Mouse (Mus musculus) hematopoietic stem cell, adult 5-6 weeks (primary cell): ENCODE results near the gene Lad1. TPM values are rescaled to one million over a fixed set of nuclear protein-coding genes. Genes with fewer than 3 reads are reported as not detected.

Source experiments
- ATAC-seq, 2 experiments: fragments of 125-278 bp in 1 of 2; replicated peaks in 1 of 2; 2 replicates each; pipeline ENCODE4 v1.8.0; 2016 to 2017; ENCODE audit warnings: inconsistent platforms in 2 of 2, mild to moderate bottlenecking in 2 of 2, moderate number of reproducible peaks in 2 of 2, low read depth in 1 of 2, moderate TSS enrichment in 1 of 2; ENCODE audit not compliant: low FRiP score in 2 of 2, poor library complexity in 2 of 2, severe bottlenecking in 2 of 2, insufficient read depth in 1 of 2, low TSS enrichment in 1 of 2
- total RNA-seq: library from RNA; stranded (forward); fragments of 172-1452, 232-1000 nt; gene quantifications from 2 replicates; pipeline ENCODE4 v1.2.3, GENCODE M21; 2017

The Lad1 gene
- total RNA-seq, 1 experiment from 2014 or later, result not detected

DNA sequence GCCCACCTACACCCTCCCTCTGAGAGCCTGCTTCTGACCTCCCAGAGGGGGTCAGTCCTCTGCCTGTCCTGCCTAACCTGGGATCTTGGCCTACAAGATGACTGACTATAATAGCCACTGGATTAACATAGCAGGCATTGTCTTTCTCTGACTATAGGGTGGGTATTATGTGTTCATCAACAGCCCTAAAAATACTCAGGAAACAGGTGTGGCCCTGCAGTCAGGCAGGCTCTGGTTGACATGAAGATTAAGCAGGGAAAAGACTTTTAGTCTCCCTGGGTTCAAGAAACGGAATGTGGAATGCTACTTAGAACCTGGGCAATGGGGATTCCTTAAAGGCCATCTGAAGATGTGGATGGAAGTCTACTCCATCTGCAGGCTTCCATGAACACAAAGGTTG is 19.9 kb upstream of the Lad1 start:
- no peak for ATAC-seq

DNA sequence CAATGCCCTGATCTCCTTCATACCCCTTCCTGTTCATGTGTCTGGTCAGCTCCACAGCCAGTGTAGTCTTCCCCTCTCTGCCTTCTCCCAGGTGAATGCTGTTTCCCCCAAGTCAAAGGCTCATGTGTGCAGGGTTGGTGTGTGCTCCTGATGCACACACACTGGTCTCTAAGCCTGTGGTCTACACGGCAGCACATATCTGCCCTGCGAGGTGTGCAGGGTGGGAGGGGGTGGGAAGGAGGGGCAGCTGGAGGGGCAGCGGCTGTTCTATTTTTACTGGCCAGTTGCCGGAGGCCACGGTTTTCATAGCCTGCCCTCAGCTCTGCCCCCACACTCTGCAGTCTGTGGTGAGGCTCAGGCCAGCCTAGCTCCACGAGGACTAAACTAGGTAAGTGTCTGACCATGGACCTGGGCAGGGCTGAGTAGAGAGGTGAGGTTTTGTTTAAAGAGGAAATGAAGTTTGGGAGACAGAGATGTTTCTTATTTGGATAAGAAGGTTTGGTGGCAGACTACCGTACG is 19.2 kb upstream of the Lad1 start:
- no peak for ATAC-seq

DNA sequence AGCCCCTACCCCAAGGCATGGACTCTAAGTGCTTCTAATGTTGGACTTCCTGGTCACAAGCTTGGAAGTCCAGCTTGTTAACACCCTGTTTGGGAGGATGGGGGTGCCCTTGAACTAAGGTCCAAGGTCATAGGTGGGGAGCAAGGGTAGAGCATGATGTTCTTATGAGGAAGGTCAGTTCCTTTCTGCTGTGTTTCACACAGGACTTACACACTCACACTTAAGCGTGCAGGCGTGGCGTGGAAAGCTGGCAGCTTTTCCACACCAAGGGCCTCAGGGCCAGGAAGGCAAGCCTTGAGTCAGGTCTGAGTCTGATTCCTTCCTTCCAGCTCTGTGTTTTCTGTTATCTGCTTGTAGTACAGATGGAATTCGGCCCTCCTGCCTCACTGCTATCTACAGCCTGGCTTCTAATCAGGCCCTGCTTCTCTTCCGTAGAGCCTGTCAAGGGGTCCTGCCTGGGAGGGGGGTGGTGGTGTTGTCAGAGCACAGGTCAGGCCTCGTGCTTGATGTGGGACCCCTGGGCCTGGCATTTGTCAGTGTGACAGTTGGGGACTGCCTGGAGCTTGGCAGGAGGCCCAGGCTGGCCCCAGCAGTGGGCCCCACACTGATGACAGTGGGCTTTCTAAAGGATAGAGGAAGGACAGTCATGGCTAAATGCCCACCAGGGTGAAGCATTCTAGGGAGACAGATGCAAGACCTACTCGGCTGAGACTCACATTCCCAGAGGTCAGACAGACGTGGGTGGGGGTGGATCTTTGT is 18.0 kb upstream of the Lad1 start:
- no peak for ATAC-seq

DNA sequence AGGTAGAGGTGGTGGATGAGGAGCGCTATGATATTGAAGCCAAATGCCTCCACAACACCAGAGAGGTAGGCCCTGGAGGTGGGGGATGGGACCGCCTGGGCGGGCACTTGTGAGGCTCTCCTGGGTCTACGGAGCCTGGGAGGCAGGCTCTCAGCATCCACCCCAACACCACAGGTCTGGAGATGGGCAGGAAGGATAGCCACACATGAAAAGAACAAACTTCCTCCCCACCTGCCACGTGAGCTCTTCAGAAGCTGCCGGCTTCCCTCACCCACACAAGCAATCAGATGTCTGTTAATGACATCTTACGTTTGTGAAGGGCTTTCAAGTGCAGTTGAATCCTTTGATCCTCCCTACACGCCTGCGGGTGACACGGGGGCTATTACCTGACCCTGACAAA is 10.9 kb upstream of the Lad1 start:
- ATAC-seq, result no peak

DNA sequence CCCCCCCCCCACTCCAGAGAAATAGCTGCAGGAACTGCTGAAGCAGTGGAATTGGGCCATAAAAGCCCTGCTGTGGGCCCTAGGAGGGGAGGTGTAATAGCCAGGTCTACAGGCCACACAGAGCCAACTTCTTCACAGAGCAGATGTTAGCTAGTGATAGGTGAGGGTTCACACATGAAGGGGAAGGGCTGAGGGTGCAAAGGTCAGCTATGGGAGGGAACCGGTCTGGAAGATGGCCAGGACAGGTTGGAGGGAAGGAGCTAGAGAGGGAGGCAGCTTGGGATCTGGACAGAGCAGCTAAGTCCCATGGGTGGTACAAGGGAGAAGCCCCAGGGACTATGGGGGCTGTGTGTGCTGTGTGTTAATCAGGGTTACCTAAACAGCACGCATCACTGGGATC is 8.2 kb upstream of the Lad1 start:
- no peak for ATAC-seq

DNA sequence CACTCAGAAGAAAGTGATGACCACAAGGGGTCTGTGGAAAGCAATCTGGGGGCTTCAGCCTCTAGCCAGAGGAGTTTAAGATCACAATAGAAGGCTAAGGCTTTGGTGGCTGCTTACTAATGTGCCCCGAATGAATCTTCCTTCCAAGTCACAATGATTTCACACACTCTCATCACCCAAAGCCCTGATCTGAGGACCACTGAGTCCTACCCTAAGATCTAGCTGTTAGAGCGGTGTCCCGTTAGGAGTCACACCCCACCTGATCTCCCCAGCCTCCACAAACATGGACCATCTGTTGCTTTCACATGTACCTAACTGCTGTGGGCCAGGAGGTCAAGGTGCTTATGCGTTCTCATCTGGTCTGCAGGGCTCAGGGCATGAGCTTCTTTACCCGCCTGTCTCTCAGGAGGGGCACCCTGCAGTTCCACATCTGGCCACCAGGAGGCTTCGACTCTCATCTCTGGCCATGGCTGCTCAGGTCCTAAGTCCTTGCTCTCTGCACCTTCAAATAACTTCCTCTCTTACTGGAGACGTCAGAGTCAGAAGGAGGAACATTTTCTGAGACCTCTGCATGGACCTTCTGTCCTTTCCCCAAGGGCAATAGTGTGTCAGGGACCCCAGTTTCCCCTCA is 7.3 kb upstream of the Lad1 start:
- peak; percentile 81 to 83 for ATAC-seq

DNA sequence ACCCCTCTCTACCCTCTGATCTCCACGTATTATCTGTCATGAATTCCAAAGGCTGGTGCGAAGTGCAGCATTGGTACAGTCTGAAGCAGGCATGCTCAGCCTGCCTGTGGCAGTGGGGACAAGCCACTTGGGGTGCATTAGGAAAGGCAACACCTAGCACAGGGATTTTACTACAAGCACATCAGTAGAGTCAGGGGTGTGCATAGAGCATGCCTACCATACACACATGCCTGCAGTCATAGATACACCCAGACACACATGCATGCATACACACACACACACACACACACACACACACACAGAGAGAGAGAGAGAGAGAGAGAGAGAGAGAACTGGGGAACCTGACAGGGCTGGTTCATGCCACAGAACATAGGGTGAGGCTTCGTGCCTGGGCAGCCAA is 6.2 kb upstream of the Lad1 start:
- no peak for ATAC-seq

DNA sequence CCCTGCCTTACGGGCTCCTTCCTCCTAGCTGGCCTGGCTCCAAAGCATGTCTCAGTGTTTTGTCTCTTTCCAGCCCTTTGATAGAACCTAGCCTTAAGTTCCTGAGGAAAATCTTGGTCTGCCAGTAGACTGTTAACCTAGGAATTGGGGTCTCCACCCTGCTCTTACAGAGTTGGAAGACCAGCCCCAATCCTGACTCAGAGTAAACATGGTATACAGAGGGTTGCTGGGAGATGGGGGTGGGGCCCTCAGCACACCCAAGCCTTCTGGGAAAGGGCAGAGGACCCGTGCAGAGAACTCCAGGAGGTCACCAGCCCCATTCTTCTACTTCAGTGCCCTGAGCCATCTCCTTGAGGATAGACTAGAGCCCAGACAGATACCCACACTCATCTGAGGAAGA is 5.8 kb upstream of the Lad1 start:
- ATAC-seq, result no peak

DNA sequence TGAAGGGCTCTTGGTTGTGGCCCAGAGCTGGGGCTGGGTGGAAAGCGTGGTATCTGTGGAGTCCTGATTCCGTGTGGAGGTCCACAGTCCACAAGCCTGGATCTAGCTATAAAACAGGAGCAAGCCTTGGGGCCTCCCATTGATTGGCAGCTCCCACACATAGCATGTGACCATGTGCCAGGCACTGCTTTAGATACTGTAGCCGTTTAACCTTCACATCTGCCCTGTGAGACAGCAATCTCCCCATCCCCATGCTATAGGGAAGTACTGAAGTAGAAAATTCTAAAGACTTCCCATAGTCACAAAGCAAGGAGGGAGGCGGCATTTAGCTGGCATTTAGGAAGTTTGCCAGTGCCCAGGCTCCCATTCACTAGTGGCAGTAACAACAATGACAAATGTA is 5.3 kb upstream of the Lad1 start:
- no peak for ATAC-seq

DNA sequence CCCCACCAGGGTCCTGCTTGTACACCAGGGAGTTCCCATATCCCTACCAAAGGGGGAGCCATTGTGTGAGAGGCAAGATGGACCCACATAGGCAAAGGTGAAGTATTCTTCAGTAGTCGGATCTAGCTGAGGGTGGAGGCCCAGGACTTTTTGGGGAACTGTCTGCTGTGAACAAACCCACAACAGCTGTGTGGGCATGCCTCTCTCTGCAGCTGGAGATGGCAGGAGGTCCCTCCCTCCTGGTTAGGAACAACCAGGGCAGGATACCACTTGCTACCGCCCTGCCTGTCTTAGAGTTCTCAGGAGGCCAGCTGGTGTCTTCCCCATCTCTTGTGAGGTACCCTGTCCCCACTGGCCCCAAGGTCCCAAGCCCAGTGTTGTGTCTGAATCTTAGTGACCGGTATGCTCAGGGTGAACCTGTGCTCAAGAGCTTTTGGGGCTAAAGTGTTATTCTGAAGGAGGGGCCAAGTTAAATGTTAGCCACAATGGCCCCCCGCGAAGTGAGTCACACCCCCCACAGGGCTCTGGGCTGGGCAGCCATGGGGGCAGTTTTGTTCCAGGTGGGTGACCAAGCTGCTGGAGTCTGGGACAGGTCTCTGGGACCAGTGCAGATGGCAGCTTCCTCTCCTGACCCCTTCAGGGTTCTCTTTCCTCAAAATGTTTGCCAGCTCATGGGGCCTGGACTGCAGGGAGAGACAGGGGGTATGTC is 4.6 kb upstream of the Lad1 start:
- ATAC-seq, result peak; percentile 51 to 59

DNA sequence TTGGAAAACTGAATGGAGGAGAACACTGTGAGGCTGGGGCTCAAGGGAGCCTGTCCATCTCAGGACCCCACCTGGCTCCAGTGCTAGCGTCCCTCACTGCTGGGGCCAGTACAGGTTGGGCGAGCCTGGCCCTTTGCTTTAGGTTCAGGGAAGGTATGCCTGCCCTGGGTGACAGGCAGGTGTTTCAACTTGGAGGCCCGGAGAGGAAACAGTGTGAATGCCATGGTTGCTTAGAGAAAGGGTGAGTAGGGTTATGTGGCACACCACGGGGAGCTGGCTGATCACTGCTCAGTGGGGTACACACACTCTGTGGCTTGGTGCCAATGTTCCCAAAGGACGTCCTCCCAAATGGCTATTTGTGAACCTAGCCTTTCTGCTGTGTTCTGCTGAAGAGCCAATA is 3.9 kb upstream of the Lad1 start:
- ATAC-seq, result no peak

DNA sequence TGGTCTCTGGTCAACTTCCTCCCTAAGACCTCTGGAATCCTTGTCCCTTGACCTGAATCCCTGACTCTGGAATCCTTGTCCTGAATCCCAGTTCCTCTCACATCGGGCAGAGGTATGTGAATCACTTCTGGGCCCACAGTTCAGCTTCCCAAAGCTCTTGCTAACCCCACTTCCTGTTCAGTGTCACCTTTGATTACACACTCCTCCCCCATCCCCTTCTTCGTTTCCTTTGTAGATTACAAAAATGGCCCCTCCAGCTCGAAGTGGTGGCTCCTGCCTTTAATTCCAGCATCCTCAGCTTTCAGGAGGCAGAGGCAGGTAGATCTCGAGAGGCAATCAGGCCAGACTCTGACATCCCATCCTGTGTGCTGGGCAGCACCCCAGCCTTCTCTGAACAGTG is 803 bp upstream of the Lad1 start:
- ATAC-seq, result no peak

DNA sequence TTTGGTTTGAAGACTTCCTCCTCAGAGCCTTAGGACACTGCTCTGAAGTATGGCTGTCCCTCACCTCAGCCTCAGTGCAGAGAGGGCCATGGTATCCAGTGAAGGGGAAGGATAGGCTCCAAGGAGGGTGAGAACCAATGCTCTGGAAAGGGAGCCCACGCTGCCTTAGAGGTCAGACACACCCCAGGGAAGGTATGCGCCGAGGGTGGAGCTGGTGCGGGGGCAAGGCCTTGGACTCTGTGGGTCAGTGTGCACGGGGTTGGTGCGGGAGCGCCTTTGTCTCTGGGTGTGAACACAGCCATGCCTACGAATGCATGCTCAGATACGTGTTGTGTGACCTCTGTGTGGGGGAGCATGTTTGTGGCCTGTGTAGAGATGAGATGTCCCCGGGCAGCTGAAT is 1.7 kb downstream of the Lad1 start:
- ATAC-seq, result no peak

DNA sequence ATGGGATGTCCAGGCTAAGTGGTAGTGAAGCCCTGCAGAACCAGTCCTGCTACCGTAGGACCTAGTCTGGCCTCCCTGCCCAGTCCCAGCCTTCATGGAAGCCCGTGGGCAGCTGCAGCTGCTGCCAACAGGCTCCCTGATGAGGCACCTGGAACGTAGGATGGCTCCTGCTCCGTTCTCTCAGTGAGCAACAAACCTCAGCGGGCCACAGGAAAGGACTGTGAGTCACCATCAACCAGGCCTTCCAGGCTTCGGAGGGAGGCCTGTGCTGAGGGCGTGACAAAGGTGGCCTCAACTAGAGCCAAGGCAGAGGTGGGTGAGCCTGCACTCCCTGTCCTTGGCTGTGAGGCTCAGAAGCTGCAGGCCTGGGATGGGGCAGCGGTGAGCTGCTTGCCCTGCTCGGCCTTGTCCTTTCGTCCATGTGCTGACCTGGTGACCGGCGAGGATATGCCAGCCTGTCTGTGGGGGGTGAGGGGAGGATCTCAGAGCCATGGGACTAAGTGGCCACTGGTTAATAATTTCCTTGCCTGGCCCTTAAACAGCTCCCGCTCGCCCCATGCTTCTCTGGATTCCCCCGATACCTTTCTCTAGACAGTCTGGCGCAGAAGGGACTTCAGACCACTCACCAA is 2.5 kb downstream of the Lad1 start:
- no peak for ATAC-seq

DNA sequence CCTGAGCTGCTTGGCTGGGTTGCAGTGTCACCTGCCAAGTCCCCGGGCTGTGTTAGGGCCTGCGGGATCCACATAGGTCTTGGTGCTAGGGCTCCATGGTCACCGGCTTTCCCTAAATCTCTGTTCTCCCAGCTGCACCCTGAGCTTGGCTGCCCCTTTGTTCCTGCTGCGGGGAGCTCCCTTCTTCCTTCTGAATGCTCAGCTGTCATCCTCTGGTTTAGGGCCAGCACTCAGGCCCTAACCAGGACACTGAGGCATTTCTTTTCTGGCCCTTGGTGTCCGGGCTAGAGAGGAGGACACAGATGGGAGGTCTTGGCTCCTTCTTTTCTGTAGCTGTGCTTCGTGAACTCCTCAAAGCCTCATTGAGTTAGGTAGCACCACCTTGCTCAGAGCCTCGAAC is 3.4 kb downstream of the Lad1 start:
- no peak for ATAC-seq

DNA sequence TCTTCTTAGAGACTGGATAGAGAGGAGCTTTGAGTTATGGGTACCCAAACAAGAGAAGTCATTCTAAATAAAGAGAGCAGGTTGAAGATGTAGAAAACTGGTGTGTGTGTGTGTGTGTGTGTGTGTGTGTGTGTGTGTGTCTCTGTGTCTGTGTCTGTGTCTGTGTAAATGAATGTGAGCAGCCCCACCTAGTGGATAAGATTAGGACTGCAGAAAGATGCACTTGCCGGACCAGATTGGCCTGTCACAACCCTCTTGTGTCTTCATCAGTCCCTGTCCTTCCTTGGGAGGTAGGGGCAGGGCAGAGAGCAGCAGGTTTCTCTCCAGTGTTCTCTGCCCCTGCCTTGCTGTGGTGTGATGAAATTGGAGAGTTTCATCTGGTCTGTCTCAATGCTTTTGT is 10.5 kb downstream of the Lad1 start:
- ATAC-seq, result peak; percentile 53 to 54; a peak in 3 of 4 replicates

DNA sequence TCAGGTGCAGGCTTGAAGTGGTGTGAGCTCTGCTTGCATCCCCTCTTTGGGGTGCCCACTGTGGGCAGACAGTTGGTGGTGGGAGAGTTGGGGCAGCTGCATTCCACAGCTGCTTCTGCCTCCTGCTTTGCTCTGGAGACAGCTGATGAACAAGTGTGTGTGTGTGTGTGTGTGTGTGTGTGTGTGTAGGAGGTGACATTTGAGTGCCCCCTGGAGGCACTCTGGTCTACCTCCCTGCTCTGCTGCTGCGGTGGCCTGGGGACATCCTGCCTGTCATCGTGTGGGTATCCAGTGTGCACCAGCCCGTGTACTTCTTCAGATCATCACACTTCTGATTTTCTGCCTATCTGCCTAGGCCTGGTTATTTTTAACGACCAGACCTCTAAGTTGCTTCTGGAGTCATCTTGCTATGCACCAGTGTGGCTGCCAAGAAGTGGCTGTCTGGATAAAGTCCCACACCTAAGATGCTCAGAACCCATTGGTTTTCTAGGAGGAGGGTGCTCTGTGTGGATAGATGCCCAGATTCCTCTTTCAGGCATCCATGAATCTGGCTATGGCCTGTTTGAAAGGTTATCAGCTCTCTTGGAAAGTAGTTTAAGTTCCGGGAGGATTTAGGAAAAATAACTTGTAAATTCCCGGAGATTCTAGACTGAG is 15.9 kb downstream of the Lad1 start:
- ATAC-seq, result no peak
